Mouse (Mus musculus): ENCODE measurements around the gene Crybg3. TPM values are rescaled to one million over a fixed set of nuclear protein-coding genes. Genes with fewer than 3 reads are reported as not detected.

Crybg3 gene
- total and polyA plus RNA-seq, 3 experiments: 2.7 to 5.0 (median 2.8) TPM

DNA sequence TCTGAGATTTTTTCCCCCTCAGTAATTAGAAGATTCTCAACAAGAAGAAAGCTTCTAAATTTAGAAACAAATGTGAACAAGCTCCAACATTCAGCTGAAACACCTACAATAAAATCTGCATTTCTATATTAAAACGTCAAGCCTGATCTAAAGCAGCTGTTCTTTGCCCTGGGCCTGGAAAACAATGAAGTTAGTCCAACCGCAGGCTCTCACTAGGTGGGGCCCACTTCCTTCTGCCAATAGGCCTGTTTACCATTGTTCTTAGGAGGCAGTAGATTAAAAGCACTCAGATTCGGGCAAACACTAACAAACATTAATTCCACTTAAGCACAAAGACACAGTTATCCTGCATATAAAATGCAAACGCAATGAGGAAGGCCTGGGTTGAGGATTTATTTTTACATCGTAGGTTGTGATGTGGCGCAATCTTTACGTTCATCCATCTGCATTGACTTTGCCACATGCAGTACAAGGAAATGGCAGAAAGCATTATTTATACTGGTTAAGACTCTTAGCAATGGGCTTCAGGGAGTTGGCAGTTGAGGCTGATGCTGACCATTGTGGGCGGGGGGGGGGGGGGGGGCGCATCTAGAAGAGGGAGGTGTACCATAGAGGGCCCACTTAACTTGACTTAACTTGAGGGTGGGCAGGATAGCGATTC, 32.9 kb downstream of the Crybg3 start:
- dilution Hi-C loops (cut with MboI; ENCODE audit: extremely low pct_ligation_motif_present, extremely low pct_unique_long_range_greater_than_20kb, low sequenced_read_pairs) (no loop called here), in situ Hi-C loops (cut with MboI; ENCODE audit: low pct_ligation_motif_present, low pct_unique_long_range_greater_than_20kb, low sequenced_read_pairs) (no loop called here)
- Histone ChIP-seq H3K4me1 (ENCODE audit: control insufficient read depth in 1 of 2, insufficient read depth in 2 of 2) (peaks cover 14 to 69% of the 10 kb centered on the region in 2 experiments), H3K4me2 (ENCODE audit: insufficient read depth, low read depth, poor library complexity, severe bottlenecking) (no peak overlapping the region), H3K9me3 (replicated peaks; ENCODE audit: low read length) (no peaks in the 10 kb centered on the region), H3K79me2 (replicated peaks; ENCODE audit: control insufficient read depth, extremely low read depth, insufficient read depth, poor library complexity, severe bottlenecking) (no peaks in the 10 kb centered on the region), H3K36me3 (replicated peaks in 1 of 2; ENCODE audit: control insufficient read depth in 1 of 2, insufficient read depth in 1 of 2, low read length in 1 of 2) (no peaks in the 10 kb centered on the region), H3K4me3 (replicated peaks in 1 of 3; ENCODE audit: low read depth in 2 of 3, low read length in 2 of 3, poor library complexity in 1 of 3) (no peak overlapping the region), H3K9ac (ENCODE audit: insufficient read depth, low read depth) (no peak overlapping the region), H3K27ac (ENCODE audit: insufficient read depth, low read depth) (no peak overlapping the region), H3K27me3 (replicated peaks) (no peaks in the 10 kb centered on the region)
- no peak for DNase-seq (ENCODE audit: extremely low read depth)
- TF ChIP-seq ZNF384 (IDR thresholded peaks at IDR 0.05; ENCODE audit: low read depth, low read length): peak; percentile 1; the same call in 1 of the 2 replicates
- no peak for TF ChIP-seq ZKSCAN1 (IDR thresholded peaks at IDR 0.05; ENCODE audit: borderline replicate concordance, low read depth, low read length)

DNA sequence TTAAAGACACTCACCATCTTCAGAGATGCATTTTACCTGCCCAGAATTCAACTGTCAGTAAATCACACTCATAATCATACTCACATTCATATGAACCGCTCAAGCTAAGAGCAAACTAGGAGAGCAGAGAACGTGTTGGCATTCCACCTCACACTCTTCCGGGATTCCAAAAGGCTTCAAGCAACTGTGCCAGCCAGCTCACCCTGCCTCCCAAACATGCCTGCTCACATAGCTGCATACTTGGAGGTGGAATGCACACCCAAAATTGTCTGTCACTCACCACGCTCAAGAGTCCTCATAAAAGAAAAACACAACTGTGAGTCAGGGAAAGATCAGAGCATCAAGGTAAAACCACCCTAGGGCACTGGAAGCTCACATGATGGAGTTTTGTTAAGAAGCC, 34.3 kb downstream of the Crybg3 start:
- no peak for DNase-seq (ENCODE audit: extremely low read depth)
- no peaks in the 10 kb centered on the region for H3K27me3 ChIP-seq (replicated peaks)
- no peak overlapping the region for H3K9ac ChIP-seq (ENCODE audit: insufficient read depth, low read depth)
- no peaks in the 10 kb centered on the region for H3K36me3 ChIP-seq (replicated peaks in 1 of 2; ENCODE audit: control insufficient read depth in 1 of 2, insufficient read depth in 1 of 2, low read length in 1 of 2)
- TF ChIP-seq ZNF384 (IDR thresholded peaks at IDR 0.05; ENCODE audit: low read depth, low read length) (no peak), BHLHE40 (IDR thresholded peaks at IDR 0.05; ENCODE audit: low read depth, low read length) (no peak), JUND (conservative IDR thresholded peaks at IDR 0.05; ENCODE audit: low read depth, low read length) (no peak), RAD21 (IDR thresholded peaks at IDR 0.05; ENCODE audit: low read depth, low read length) (no peak), TCF12 (IDR thresholded peaks at IDR 0.05; ENCODE audit: low read depth, low read length) (no peak), MAFK (IDR thresholded peaks at IDR 0.05; ENCODE audit: insufficient replicate concordance, low read length) (no peak)
- peaks cover 16 to 77% of the 10 kb centered on the region in 2 experiments for H3K4me1 ChIP-seq (ENCODE audit: control insufficient read depth in 1 of 2, insufficient read depth in 2 of 2)
- in situ Hi-C loops (cut with MboI; ENCODE audit: low pct_ligation_motif_present, low pct_unique_long_range_greater_than_20kb, low sequenced_read_pairs): no loop called here
- dilution Hi-C loops (cut with MboI; ENCODE audit: extremely low pct_ligation_motif_present, extremely low pct_unique_long_range_greater_than_20kb, low sequenced_read_pairs): no loop called here
- no peak overlapping the region for H3K4me2 ChIP-seq (ENCODE audit: insufficient read depth, low read depth, poor library complexity, severe bottlenecking)
- no peak overlapping the region for H3K27ac ChIP-seq (ENCODE audit: insufficient read depth, low read depth)
- no peaks in the 10 kb centered on the region for H3K79me2 ChIP-seq (replicated peaks; ENCODE audit: control insufficient read depth, extremely low read depth, insufficient read depth, poor library complexity, severe bottlenecking)
- no peak overlapping the region for H3K4me3 ChIP-seq (replicated peaks in 1 of 3; ENCODE audit: low read depth in 2 of 3, low read length in 2 of 3, poor library complexity in 1 of 3)
- no peaks in the 10 kb centered on the region for H3K9me3 ChIP-seq (replicated peaks; ENCODE audit: low read length)

GRCm38 (mm10) chr16:59565631-59566030, 35.1 kb downstream of the Crybg3 start:
- Histone ChIP-seq H3K9ac (ENCODE audit: insufficient read depth, low read depth) (no peak overlapping the region), H3K4me1 (ENCODE audit: control insufficient read depth in 1 of 2, insufficient read depth in 2 of 2) (peaks cover 16 to 71% of the 10 kb centered on the region in 2 experiments), H3K27ac (ENCODE audit: insufficient read depth, low read depth) (no peak overlapping the region), H3K4me2 (ENCODE audit: insufficient read depth, low read depth, poor library complexity, severe bottlenecking) (no peak overlapping the region), H3K9me3 (replicated peaks; ENCODE audit: low read length) (no peaks in the 10 kb centered on the region), H3K27me3 (replicated peaks) (no peaks in the 10 kb centered on the region), H3K36me3 (replicated peaks in 1 of 2; ENCODE audit: control insufficient read depth in 1 of 2, insufficient read depth in 1 of 2, low read length in 1 of 2) (no peaks in the 10 kb centered on the region), H3K4me3 (replicated peaks in 1 of 3; ENCODE audit: low read depth in 2 of 3, low read length in 2 of 3, poor library complexity in 1 of 3) (no peak overlapping the region), H3K79me2 (replicated peaks; ENCODE audit: control insufficient read depth, extremely low read depth, insufficient read depth, poor library complexity, severe bottlenecking) (no peaks in the 10 kb centered on the region)
- TF ChIP-seq MAFK (IDR thresholded peaks at IDR 0.05; ENCODE audit: insufficient replicate concordance, low read length) (no peak), EP300 (IDR thresholded peaks at IDR 0.05; ENCODE audit: low read length) (no peak), MEF2A (IDR thresholded peaks at IDR 0.05; ENCODE audit: borderline replicate concordance, low read depth, low read length) (no peak), JUN (IDR thresholded peaks at IDR 0.05; ENCODE audit: insufficient read depth, low read depth, low read length) (no peak), ZC3H11A (IDR thresholded peaks at IDR 0.05; ENCODE audit: low read depth, low read length) (no peak), POLR2A (IDR thresholded peaks at IDR 0.05; ENCODE audit: low read depth, low read length) (no peak), USF2 (conservative IDR thresholded peaks at IDR 0.05; ENCODE audit: low read depth, low read length) (no peak), ETS1 (conservative IDR thresholded peaks at IDR 0.05; ENCODE audit: low read depth, low read length) (no peak), SIN3A (IDR thresholded peaks at IDR 0.05; ENCODE audit: low read length) (no peak), UBTF (IDR thresholded peaks at IDR 0.05; ENCODE audit: low read depth, low read length) (no peak), ELF1 (IDR thresholded peaks at IDR 0.05; ENCODE audit: low read depth, low read length) (no peak), E2F4 (IDR thresholded peaks at IDR 0.05; ENCODE audit: insufficient replicate concordance, low read depth, low read length) (no peak), ZMIZ1 (IDR thresholded peaks at IDR 0.05; ENCODE audit: low read depth, low read length) (no peak), GABPA (IDR thresholded peaks at IDR 0.05; ENCODE audit: insufficient replicate concordance, low read depth, low read length) (no peak)
- in situ Hi-C loops (cut with MboI; ENCODE audit: low pct_ligation_motif_present, low pct_unique_long_range_greater_than_20kb, low sequenced_read_pairs): no loop called here
- dilution Hi-C loops (cut with MboI; ENCODE audit: extremely low pct_ligation_motif_present, extremely low pct_unique_long_range_greater_than_20kb, low sequenced_read_pairs): no loop called here
- DNase-seq (ENCODE audit: extremely low read depth): no peak
